Mouse (Mus musculus) megakaryocyte-erythroid progenitor cell, adult 5-6 weeks (primary cell): ENCODE measurements at regions not wholly inside any gene's neighbourhood (a gene's known extent, or its start where the extent isn't known, plus 50 kb on each side); places are given as distances from the start of the nearest gene placed in this dataset.

ENCODE experiments used
- ATAC-seq: replicated peaks from 2 replicates; pipeline ENCODE4 v1.8.0; 2016; ENCODE audit warnings: mild to moderate bottlenecking, inconsistent platforms; ENCODE audit not compliant: severe bottlenecking, poor library complexity, low FRiP score, low TSS enrichment

- ATAC-seq = no peak
Measured at GRCm38 (mm10) chr3:50761766-50762165, 318.4 kb upstream of the Slc7a11 start.

GRCm38 (mm10) chr3:50758106-50758505 is 314.7 kb upstream of the Slc7a11 start:
- ATAC-seq = no peak

DNA sequence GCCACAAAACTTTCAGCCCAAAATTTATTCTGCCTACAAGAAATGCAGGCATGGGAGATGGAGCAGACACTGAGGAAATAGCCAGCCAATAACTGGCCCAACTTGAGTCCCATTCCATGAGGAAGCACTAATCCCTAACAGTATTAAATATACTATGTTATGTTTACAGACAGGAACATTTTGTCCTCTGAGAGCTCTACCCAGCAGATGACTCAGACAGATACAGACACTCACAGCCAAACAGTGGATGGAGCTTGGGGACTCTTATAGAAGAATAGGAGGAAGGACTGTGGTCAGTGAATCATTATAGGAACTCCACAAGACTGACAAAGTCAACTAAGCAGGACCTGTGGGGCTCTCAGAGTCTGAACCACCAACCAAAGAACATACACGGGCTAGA is 293.8 kb upstream of the Slc7a11 start:
- ATAC-seq = no peak

- ATAC-seq = no peak
Measured at GRCm38 (mm10) chr3:50719035-50719434, 275.6 kb upstream of the Slc7a11 start.

- ATAC-seq = no peak
Measured at GRCm38 (mm10) chr3:50713463-50713862, 270.0 kb upstream of the Slc7a11 start.

GRCm38 (mm10) chr3:50709415-50709989 is 266.1 kb upstream of the Slc7a11 start:
- ATAC-seq = no peak

DNA sequence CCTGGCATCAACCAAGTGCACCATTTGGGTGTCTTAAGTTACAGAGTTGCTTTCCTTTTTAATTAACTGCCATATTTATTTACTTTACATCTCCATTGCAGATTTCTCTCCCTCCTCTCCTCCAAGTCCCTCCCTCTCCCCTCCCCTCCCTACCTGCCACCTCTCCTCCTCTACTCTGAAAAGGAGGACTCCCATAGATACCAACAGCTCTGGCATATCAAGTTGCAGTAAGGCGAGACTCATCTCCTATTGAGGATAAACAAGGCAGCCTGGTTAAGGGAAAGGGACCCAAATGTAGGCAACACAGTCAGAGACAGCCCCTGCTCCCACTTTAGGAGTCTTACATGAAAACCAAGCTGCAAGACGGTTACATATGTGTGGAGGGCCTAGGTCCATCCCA is 263.3 kb upstream of the Slc7a11 start:
- ATAC-seq = no peak

GRCm38 (mm10) chr3:50694904-50695680 is 251.7 kb upstream of the Slc7a11 start:
- no peak for ATAC-seq

DNA sequence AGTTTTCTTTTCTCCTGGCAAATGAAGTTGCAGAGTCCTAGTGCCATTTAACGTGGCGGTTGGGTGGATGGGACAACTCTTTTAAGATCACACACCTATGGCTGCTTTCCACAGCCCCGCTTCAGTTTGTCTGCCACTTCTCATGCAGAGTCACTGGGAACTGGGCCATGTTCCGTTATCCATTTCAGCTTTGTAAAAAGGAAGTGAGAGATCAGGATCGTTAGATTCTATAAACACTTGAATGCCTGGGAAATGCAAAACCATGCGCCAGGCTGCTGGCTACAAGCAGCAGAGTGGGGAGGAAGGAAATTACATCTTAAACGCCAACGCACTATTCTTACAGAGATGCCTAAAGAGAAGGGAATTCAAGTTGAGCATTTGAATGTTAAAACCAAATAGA is 251.1 kb upstream of the Slc7a11 start:
- ATAC-seq = no peak

DNA sequence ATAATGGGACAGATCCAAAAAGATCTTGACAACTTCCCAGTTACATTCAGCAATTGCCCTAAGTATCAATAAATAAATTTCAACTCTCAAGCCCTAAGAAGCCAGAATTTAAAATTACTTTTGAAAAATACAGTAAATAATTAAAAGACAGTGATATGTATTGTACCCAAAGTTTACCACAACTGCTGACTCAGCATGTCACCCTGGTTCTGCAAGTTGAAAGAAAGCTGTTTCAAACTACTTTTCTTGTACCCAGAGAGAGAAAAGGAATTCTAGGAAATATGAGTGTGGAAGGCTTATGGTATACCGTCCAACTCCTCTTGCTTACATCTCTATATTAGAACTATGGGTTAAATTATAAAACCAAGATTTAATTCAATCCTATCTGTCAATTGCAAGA is 248.9 kb upstream of the Slc7a11 start:
- no peak for ATAC-seq

GRCm38 (mm10) chr3:50690750-50691149 is 247.3 kb upstream of the Slc7a11 start:
- ATAC-seq = no peak

DNA sequence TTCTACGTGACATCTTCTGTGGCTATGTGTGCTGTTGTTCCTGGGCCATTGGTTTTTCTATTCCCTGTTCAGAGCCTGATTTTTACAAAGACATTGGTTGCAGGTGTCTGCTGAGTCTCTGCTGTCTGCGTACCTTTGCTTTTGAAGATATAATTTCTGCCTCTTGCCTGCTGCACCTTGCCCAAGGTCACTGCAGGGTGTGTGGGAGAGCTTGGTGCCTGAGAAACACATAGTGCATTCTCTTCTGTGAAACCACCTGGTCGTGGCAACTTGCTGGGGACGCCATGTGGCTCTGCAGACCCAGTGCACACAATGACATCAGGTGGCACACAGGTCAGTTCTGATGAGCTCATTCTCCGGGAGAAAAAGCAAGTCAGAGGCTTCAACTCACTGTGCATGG is 246.0 kb upstream of the Slc7a11 start:
- ATAC-seq = no peak

- no peak for ATAC-seq
Measured at GRCm38 (mm10) chr3:50687755-50688154, 244.3 kb upstream of the Slc7a11 start.

DNA sequence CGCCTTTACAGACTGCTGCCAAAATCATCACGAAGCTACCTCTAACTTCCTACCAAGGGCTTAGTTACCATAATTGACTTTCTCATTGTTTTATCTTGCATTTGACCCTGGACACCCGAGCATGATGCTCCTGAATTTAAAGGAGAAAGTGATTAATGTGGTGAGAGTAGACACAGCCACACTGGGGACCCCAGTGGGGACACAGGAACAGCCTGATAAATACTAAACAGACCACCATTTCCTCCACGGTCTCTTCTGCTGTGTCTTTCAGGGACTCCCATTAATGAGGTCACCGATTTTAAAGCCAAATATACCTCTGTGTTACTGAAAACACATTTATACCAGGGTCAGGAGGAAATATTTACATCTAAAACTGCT is 235.2 kb upstream of the Slc7a11 start:
- ATAC-seq = no peak

DNA sequence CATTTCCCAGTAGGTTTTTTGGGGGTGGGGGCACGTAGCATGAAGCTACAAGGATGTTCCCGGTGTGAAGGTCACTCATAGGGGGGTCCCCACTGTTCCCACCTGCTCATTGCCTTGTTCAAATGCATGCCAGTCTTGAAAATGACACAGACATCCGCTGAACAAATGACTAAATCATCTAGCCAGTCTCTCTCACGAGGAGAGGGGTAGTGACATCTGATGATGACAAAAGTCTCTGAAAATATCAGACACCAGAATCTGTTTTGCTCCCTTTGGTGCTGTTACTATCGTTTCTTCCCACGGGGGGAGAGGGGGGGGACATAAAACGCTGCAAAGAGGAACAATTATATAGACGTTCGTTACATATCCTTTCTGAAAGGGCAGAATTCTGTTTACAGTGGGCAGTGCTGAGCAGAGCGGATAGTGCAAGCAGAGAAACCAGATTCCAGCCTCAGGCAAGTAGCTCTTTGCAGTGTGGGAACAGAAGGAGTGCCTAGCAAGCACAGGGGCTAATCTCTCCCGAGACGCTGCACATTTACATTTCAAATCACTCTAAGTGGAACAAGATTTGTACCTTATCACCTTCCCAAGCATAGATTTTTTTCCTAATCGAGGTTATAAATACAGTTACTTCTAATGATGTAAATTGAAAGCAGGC is 234.7 kb upstream of the Slc7a11 start:
- no peak for ATAC-seq

DNA sequence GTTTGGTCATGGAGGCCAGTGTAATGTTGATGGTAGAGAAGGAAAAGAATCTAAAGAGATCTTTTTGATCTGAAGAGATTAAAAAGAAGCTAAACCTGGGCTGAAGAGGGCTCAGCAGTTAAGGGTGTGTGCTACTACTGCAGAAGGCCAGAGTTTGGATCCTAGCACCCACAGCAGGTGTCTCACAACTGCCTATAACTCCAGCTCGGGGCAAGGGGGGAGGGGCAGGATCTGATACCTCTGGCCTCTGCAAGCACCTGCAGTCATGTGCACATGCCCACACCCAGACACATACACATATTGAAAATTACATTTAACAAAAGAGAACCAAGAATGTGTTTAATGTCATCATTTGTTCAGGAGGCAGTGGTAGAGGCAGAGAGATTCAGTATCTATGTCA is 232.4 kb upstream of the Slc7a11 start:
- no peak for ATAC-seq

- ATAC-seq = no peak
Measured at GRCm38 (mm10) chr3:50674860-50675566, 231.6 kb upstream of the Slc7a11 start.

GRCm38 (mm10) chr3:50665316-50665715 is 221.9 kb upstream of the Slc7a11 start:
- no peak for ATAC-seq

DNA sequence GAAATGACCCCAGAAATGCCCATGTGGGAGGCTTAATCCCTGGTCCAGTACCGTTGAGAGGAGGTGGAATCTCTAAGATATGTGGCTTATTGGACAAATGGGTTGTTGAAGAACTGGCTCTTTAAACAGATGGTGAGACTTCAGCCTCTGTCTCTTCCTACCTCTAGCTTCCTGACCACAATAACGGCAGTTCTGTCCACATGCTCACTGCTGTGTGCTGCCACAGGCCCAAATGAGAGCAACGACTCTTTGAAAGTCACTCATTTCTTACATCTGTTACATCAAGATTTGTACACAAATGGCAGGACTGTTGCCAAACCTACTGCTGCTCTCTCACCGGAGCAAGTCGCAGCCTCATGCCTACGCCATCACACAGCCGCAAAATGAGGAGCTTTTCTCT is 217.6 kb upstream of the Slc7a11 start:
- ATAC-seq = no peak

GRCm38 (mm10) chr3:50660566-50660965 is 217.2 kb upstream of the Slc7a11 start:
- no peak for ATAC-seq
